Mouse (Mus musculus): Measurements from ENCODE around the gene Slc1a7.

DNA sequence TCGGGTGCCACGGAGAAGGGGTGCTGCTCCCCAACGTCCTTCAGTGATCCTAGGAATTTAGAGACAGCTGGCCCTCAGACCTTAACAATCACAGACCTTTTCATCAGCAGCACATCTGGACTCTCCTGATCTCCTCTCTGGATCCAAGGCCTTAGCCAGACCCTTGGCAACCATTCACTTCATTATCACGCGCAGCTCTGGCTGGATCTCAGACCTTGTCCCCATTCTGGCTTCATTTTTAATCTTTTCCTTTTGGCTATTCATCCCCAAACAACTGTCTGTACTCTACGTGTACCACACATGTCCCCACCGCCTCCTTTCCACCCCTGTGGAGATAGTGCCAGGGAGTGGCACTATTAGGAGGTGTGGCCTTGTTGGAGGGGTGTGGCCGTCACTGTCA, 34.9 kb upstream of the Slc1a7 start:
- TF ChIP-seq CTCF (IDR thresholded peaks at IDR 0.05; ENCODE audit: low read depth): no peak
- no peak for TF ChIP-seq EP300 (IDR thresholded peaks at IDR 0.05; ENCODE audit: low read depth)
